Mouse (Mus musculus) c-Kit-positive CD71-positive TER-119-positive erythroid progenitor cells, embryonic 14.5 days (primary cell): ENCODE results near the gene Mrps10.
"Not testable (repeated sequence)": the region's sequence is repeated elsewhere in the genome, so short reads cannot be mapped to it uniquely, and the experiment has no call there.

Experiments
- DNase-seq: peaks from one replicate; pipeline ENCODE4 v3.0.0-alpha.2; 2013; ENCODE audit warnings: low spot score

The Mrps10 gene

DNA sequence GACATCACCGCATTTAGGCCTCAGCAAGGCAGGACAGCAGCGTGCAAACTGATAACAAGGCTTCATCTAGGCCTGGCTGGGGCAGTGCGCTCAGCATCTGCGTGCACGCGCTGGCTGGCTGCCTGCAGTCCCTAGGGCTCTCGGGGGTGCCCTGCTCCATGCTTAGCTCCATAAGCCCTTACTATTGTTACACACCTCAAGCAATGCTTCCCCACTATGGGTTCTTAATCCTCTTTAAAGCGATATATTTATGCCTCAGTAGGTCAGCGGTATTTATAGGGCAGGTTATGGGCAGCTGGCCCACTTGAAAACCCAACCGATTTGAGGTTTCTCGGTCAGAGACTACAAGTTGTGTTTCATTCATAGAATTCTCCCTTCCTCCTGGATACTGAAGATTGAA is 13.2 kb downstream of the Mrps10 start:
- no peak for DNase-seq

- DNase-seq, result no peak
These were observed 14.6 kb downstream of the Mrps10 start for GRCm38 (mm10) chr17:47383266-47383665.

DNA sequence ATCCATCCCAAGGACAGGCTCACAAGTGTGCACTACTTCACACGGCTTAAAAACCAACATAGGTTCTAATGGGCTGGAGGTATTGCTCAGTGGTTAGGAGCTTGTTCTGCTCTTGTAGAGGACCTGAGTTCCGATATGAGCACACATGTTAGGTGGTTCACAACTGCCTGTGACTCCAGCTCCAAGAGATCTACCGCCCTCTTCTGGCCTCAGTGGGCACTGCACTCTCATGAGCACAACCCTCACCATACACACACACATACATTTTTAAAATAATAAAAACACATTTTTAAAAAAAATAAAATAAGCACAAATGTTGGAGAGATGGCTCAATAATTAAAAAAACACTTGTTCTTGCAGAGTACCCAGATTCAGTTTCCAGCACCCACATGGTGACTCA is 15.4 kb downstream of the Mrps10 start:
- no peak for DNase-seq

GRCm38 (mm10) chr17:47385145-47385544 is 16.5 kb downstream of the Mrps10 start, which contains the start of gene Guca1b:
Gene Guca1b (plus strand): TSS chr17:47385393.
- DNase-seq, result no peak

- peak; percentile 54 for DNase-seq
These were observed 18.0 kb downstream of the Mrps10 start for GRCm38 (mm10) chr17:47386649-47387048.

- DNase-seq, result no peak
These were observed 25.7 kb downstream of the Mrps10 start for GRCm38 (mm10) chr17:47394223-47394869.

- peak; percentile 45 for DNase-seq
These were observed 26.8 kb downstream of the Mrps10 start for GRCm38 (mm10) chr17:47395376-47395913.

GRCm38 (mm10) chr17:47399091-47399490 is 30.4 kb downstream of the Mrps10 start:
- no peak for DNase-seq

- DNase-seq, result no peak
These were observed 31.8 kb downstream of the Mrps10 start, which contains the start of gene Guca1a for GRCm38 (mm10) chr17:47400451-47400850. Gene Guca1a (minus strand): TSS chr17:47400584.

- DNase-seq, result no peak
These were observed 39.2 kb downstream of the Mrps10 start for GRCm38 (mm10) chr17:47407717-47408557.

DNA sequence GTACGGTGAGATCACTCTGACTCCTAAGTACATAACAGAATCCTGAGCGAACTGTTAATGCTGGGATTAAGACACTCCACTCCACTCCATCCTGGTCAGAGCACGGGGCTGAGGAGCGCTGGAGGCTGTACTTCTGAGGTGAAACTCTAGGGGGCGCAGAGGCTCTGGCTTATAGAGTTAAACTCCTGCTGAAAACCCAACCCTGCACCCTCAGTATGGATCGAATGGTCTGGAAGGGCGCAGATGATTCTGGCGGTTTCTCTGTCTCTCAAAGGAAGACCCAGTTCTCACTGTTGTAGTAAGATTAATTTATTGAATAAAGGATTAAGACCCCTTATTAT is 39.8 kb downstream of the Mrps10 start:
- peak; percentile 40 for DNase-seq

GRCm38 (mm10) chr17:47409897-47410861 is 41.5 kb downstream of the Mrps10 start:
- DNase-seq, result not testable (repeated sequence)

- no peak for DNase-seq
These were observed 51.5 kb downstream of the Mrps10 start for GRCm38 (mm10) chr17:47420195-47420594.

DNA sequence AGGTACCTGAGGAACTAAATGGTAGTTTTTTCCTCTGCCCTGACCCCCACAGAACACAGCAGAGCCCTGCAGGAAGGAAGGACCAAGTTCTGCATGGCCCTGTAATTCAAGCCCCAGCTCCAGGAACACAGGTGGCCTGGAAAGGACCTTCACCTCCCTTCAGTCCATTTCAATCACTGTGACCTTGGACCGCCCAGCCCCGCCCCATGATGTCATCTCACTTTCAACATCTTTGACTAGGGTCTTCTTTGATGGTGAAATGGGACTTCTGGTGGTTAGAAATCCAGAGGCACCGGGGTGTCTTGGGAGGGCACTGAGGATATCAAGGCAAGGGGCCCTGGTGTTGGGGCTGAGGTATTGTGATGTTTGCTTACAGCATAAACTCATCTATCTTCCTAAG is 52.9 kb downstream of the Mrps10 start:
- DNase-seq, result no peak

GRCm38 (mm10) chr17:47422616-47423015 is 53.9 kb downstream of the Mrps10 start:
- not testable (repeated sequence) for DNase-seq

GRCm38 (mm10) chr17:47424186-47424585 is 55.5 kb downstream of the Mrps10 start:
- no peak for DNase-seq

DNA sequence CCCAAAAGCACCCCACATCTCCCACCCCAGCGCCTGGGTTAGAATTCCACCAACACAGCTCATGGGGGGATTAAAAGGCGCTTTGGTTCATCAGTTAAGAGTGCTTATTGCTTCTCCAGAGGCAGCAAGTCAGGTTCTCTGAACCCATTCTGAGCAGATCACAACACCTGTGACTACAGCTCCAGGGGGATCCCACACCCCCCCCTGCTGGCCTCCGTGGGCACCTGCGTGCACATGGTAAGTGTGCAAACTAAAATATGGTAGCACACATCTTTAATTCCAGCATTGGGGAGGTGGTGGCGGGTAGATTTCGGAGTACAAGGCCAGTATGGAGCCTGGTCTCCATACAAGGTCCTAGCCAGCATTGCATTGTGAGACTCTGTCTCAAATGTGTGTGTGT is 58.6 kb downstream of the Mrps10 start:
- DNase-seq, result no peak

GRCm38 (mm10) chr17:47428831-47429304 is 60.2 kb downstream of the Mrps10 start:
- DNase-seq, result no peak

DNA sequence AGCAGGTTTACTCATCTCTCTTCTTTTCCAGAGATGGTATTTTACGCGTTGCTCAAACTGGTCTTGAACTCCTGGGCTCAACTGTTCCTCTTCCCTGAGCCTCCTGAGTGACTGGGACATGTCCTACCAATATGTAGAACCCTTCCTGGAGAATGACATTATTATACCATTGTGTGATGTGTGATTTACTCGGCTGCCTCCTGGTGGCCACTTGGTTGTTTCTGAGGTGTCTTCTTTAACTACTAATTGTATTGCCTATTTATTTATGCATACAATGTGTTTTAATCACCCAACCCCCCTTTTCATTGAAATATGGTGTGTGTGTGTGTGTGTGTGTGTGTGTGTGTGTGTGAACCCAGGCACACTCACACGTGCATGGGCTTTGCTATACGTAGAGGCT is 62.1 kb downstream of the Mrps10 start:
- no peak for DNase-seq
